Mouse (Mus musculus): ENCODE data around the gene Tmem88b. TPM values are rescaled to one million over a fixed set of nuclear protein-coding genes. Genes with fewer than 3 reads are reported as not detected.

Gene Tmem88b
- 10 to 100 TPM; 16.4 to 19.0 TPM for total RNA-seq (2021)
- long read RNA-seq, experiment 1, partial matches to known transcripts: 0 of 5 reads
- long read RNA-seq, experiment 1, other reads (novel, unspliced or antisense): 2 of 5 reads
- long read RNA-seq, experiment 2, partial matches to known transcripts: 0 of 8 reads
- long read RNA-seq, experiment 2, other reads (novel, unspliced or antisense): 6 of 8 reads

DNA sequence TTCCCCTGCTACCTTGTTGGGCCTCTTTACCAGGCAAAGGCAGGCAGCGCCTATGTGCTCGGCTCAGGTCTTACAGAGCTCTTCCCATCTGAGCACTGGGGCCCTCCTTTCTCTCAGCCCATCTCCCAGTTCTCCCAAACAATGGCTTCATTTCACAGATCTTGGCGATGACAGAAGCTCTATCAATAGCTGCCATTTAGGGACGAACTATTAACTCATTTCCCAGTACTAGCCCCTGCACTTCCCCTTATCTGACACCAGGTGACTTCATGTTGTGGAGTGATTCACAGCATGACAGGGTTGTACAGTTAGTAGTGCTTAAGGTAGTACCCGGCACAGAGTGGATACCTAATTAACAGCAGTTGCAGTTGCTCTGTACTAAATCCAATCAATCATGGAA is at the start of gene Tmem88b:
Gene Tmem88b, minus strand, starts transcription at position 56 of the 400 bp plus-strand sequence.
- DNase-seq (ENCODE audit: low spot score in 2 of 2): no peak

GRCm38 (mm10) chr4:155833836-155834235 is 48.2 kb upstream of the Tmem88b start:
- DNase-seq (ENCODE audit: low spot score in 2 of 2): peak; percentile 69 to 77

- DNase-seq (ENCODE audit: low spot score in 2 of 2): no peak
These were observed 47.6 kb upstream of the Tmem88b start for GRCm38 (mm10) chr4:155833234-155833633.

DNA sequence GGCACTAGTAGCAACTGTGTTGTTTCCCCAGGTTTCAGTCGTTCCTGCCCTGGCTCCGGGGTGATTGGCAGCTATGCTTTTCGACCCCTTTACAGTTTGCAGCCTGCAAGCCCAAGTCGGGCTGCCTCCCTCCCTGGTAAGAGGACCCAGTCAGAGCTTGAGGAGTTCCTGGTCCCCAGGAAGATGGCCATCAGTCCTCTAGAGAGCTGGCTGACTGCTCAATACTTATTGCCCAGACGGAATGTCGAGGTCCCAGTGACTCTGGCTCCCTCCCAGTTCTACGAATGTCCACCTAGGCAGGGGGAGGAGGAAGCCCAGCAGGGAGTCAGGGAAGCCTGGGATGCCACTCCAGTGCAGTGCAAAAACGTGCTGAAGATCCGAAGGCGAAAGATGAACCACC is 46.6 kb upstream of the Tmem88b start:
- DNase-seq (ENCODE audit: low spot score in 2 of 2): no peak

DNA sequence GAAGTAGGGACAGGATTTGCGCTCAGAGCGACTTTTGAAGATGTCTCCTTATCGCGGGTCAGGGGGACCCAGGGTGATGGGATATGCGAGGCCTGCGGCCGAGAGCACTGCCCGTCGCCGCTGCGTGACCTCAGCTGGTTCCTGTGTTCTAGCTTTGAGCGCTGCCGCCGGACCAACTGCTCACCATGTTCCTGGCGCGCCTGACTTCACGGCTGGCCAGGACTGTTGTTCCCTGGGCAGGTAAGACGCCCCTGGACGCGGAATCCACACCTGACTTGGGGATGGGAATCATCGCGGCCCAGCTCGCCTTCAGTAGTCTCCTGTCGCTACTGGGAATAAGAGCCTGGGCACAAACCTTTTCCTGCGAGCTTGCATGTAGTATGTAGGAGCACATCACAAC is 46.2 kb upstream of the Tmem88b start:
- DNase-seq (ENCODE audit: low spot score in 2 of 2): no peak

DNA sequence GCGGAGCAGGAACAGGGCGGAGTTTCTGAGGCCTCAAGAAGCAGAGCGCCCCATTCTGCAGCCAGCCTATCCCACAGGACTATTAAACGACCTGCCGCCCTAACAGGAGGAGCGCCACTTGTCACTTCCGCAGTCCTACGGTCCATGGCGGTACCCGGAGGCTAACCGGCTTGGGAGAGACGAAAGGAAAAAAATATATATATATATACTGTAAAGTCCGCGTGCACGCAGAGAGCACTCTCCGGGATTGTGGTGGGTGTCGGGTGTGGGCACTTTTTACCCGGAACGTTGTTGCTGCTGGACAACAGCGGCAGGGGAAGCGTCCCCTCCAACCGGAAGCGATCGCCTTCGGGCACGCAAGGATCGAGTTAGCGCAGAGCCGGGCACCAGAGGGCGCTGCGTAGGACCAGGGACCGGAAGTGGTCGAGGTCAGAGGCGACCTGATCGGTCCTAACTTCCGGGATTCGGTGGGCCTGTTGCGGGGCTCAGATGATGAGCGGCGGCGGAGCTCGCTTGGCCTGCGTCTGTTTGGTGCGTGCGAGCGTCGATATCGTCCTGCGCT is 45.6 kb upstream of the Tmem88b start, which contains the start of gene Aurkaip1:
Gene Aurkaip1, plus strand, starts transcription at position 68 of the 562 bp plus-strand sequence.
- DNase-seq (ENCODE audit: low spot score in 2 of 2): peak; percentile 95 to 96

- DNase-seq (ENCODE audit: low spot score in 2 of 2): no peak
These were observed 44.9 kb upstream of the Tmem88b start for GRCm38 (mm10) chr4:155830596-155830995.

- DNase-seq (ENCODE audit: low spot score in 2 of 2): no peak
These were observed 44.2 kb upstream of the Tmem88b start for GRCm38 (mm10) chr4:155829866-155830265.

- DNase-seq (ENCODE audit: low spot score in 2 of 2): no peak
These were observed 37.8 kb upstream of the Tmem88b start for GRCm38 (mm10) chr4:155823443-155823842.

GRCm38 (mm10) chr4:155821025-155821424 is 35.4 kb upstream of the Tmem88b start:
- DNase-seq (ENCODE audit: low spot score in 2 of 2): no peak

DNA sequence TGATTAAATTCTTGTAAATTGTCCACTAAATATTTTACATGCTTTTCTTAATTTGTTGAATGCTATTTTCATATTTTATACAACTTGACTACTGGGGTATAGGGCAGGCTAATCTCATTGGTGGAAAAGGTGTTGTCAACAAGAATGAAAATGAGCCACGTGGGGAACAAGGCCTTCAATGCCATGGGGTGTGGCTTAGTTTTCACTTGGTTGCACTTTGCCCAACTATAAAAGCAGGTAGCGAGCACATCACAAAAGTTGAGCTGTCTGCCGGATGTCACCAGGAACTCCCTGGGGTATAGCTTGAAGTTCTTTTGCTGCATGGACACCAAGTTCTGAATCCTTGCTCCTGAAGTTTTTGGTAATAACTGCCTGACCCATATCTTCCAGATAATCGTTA is 31.9 kb upstream of the Tmem88b start:
- no peak for DNase-seq (ENCODE audit: low spot score in 2 of 2)

DNA sequence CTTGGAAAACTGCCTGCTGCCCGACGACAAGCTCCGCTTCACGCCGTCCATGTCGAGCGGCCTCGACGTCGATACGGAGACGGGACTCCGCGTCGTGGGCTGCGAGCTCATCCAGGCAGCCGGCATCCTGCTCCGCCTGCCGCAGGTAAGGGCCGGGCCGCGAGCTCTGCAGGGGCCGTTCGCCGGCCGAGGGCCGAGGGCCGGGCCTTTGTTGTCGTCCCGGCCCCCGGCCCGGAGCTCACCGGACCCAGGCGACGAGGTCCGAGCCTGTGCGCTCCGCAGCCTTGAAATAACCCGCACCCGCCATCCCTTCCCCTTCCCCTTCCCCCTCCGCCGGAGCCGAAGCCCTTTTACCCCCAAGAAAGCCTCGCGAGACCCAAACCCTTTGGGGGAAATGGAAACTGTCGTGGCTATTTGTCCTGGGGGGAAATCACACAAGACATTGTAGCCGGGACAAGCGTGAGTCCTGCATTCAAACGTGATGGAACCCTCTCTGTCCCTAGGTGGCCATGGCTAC is 27.0 kb upstream of the Tmem88b start:
- no peak for DNase-seq (ENCODE audit: low spot score in 2 of 2)

DNA sequence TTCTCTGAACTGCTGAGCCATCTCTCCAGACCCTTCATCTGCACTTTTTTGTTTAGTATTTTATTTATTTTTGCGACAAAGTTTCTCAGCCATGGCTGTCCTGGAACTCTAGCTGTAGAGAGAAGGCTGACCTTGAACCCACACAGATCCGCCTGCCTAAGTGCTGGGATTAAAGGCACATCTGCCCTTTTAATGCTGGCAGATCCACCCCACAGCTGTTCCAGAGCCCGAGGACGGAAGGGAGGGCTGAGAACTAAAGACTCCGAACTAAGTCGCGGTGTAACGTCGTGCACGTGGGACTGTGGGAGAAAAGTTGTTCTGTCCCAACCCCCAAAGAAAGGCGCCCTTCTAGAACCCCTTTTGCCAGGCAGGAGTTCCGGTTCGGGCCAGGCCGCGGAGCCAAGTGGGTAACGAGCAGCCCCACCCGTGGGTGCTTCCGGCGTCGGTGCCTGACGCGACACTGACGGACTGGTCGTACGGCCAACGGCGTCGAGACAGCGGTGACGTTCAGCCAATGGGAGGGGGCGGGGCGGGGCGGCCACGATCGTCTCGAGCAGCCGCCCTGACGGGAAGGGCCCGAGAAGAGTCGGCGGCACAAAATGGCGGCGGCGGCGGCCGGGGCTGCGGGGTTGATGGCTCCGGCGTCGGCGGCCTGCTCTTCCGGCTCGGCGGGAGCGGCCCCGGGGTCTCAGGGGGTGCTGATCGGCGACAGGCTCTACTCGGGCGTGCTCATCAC is 26.4 kb upstream of the Tmem88b start, which contains the start of gene Ccnl2:
Gene Ccnl2, plus strand, starts transcription at position 561 of the 736 bp plus-strand sequence.
- DNase-seq (ENCODE audit: low spot score in 2 of 2): peak; percentile 88 to 93

GRCm38 (mm10) chr4:155807841-155808240 is 22.2 kb upstream of the Tmem88b start:
- DNase-seq (ENCODE audit: low spot score in 2 of 2): no peak

DNA sequence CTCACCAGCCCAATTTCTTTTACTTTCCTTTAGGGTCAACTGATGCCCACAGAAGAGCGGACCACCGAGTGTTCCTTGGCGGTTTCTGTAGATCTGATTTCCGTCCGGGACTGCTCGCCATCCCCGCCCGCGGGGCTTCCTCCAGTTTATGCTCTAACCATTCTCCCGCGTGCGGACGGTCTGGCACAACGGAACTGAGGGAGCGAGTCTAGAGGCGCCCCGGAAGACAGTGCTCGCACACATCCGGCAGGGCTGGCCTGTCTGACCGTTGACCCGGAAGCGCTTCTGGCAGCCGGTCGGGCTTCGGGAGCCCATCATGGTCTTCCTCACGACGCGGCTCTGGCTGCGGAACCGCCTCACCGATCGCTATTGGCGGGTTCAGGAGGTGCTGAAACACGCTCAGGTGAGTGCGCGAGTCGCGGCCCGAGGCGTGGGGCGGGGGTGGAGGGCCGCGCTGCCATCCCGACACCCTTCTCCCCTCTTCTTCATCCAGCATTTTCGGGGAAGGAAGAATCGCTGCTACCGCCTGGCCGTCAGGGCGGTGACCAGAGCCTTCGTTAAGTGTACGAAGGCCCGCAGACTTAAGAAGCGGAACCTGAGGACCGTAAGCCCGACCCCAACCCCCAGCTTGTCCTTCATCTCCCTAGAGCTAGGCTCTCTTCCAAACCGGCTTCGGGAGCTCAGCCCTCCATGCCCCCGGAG is 17.8 kb upstream of the Tmem88b start:
- peak; percentile 95 to 98 for DNase-seq (ENCODE audit: low spot score in 2 of 2)

- no peak for DNase-seq (ENCODE audit: low spot score in 2 of 2)
These were observed 17.2 kb upstream of the Tmem88b start, which contains the start of gene Mrpl20 for GRCm38 (mm10) chr4:155802741-155803339. Gene Mrpl20, plus strand, starts transcription at chr4:155802878.

- DNase-seq (ENCODE audit: low spot score in 2 of 2): no peak
These were observed 16.4 kb upstream of the Tmem88b start for GRCm38 (mm10) chr4:155802075-155802474.

- no peak for DNase-seq (ENCODE audit: low spot score in 2 of 2)
These were observed 8.1 kb upstream of the Tmem88b start for GRCm38 (mm10) chr4:155793730-155794129.

- no peak for DNase-seq (ENCODE audit: low spot score in 2 of 2)
These were observed 5.7 kb upstream of the Tmem88b start for GRCm38 (mm10) chr4:155791240-155791933.

DNA sequence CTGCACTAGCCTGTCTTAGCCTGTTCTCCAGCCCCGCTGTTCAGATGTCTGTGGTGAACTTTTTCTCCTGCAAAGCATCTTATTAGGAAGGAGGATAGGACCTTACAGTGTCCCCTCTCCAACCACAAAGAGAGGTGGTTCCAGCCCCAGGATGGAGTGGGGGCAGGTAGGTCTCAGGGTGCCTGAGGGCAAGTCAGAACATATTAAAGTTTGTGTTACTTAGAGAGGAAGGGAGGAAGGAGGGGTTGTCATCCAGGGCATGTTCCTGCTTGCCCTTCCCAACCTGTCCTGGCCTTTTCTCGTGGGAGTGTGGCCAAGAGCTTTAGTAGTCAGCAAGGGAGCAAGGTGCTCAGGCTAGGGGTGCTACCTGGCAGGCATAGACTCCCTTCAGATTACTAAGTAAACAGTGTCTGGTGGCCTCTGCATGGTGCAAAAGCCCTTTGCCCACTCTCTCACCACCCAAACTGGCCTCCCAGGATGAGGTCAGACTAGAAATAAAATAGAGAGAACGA is 5.0 kb upstream of the Tmem88b start:
- no peak for DNase-seq (ENCODE audit: low spot score in 2 of 2)
